Mouse (Mus musculus): ENCODE data around the gene Foxf1. TPM values are rescaled to one million over a fixed set of nuclear protein-coding genes. Genes with fewer than 3 reads are reported as not detected.

The Foxf1 gene
- polyA plus RNA-seq, 1 experiment from 2014 or later = 2.7 TPM

GRCm38 (mm10) chr8:121107668-121108656, 23.8 kb downstream of the Foxf1 start, which contains the start of gene Mthfsd:
Gene Mthfsd, minus strand, starts transcription at chr8:121108392.
- peak within 1 kb of the TSS; percentile 86 for H3K27ac ChIP-seq (ENCODE audit: low read depth)
- WGBS (ENCODE audit: insufficient replicate concordance) = 2% methylated on average over 75 of the region's 75 CpGs
- peak within 1 kb of the TSS; percentile 84 for H3K4me3 ChIP-seq (ENCODE audit: low read depth, low read length)
- peaks cover 10% of the 10 kb centered on the region; the same call in 1 of the 2 replicates for H3K36me3 ChIP-seq (replicated peaks; ENCODE audit: insufficient read depth, low read length)
- ATAC-seq (peak; percentile 94), DNase-seq (peak; percentile 98)
- peaks cover 10% of the 10 kb centered on the region; the same call in 1 of the 2 replicates for H3K4me1 ChIP-seq (ENCODE audit: insufficient read depth)
- no peaks in the 10 kb centered on the region for H3K9me3 ChIP-seq (ENCODE audit: low read length)
- H3K27me3 ChIP-seq (ENCODE audit: insufficient read depth, low read length) = no peaks in the 10 kb centered on the region
- H3K4me2 ChIP-seq (ENCODE audit: low read depth, low read length) = peak within 1 kb of the TSS; percentile 88
- H3K9ac ChIP-seq (replicated peaks) = peak within 1 kb of the TSS; percentile 82
- TF ChIP-seq EP300 (IDR thresholded peaks at IDR 0.05; ENCODE audit: low read depth) (no peak), CTCF (IDR thresholded peaks at IDR 0.05; ENCODE audit: low read depth) (no peak)

- WGBS (ENCODE audit: insufficient replicate concordance) = 16% methylated on average over 5 of the region's 5 CpGs
- no peak for ATAC-seq
- H3K36me3 ChIP-seq (replicated peaks; ENCODE audit: insufficient read depth, low read length) = peaks cover 6% of the 10 kb centered on the region; the same call in 1 of the 2 replicates
- no peak overlapping the region for H3K27ac ChIP-seq (ENCODE audit: low read depth)
- peak overlapping the region; percentile 54 for H3K9ac ChIP-seq (replicated peaks)
- DNase-seq = no peak
- peak overlapping the region; percentile 88 for H3K4me2 ChIP-seq (ENCODE audit: low read depth, low read length)
- H3K27me3 ChIP-seq (ENCODE audit: insufficient read depth, low read length) = peaks cover 3% of the 10 kb centered on the region
- no peaks in the 10 kb centered on the region for H3K9me3 ChIP-seq (ENCODE audit: low read length)
- no peak for TF ChIP-seq EP300 (IDR thresholded peaks at IDR 0.05; ENCODE audit: low read depth)
- no peak for TF ChIP-seq CTCF (IDR thresholded peaks at IDR 0.05; ENCODE audit: low read depth)
- peaks cover 12% of the 10 kb centered on the region; the same call in 1 of the 2 replicates for H3K4me1 ChIP-seq (ENCODE audit: insufficient read depth)
- peak overlapping the region; percentile 84 for H3K4me3 ChIP-seq (ENCODE audit: low read depth, low read length)
These were observed 24.5 kb downstream of the Foxf1 start for GRCm38 (mm10) chr8:121108657-121109056.

- ATAC-seq = no peak
- peaks cover 29% of the 10 kb centered on the region for H3K27me3 ChIP-seq (ENCODE audit: insufficient read depth, low read length)
These were observed 27.1 kb downstream of the Foxf1 start for GRCm38 (mm10) chr8:121111145-121111907.

GRCm38 (mm10) chr8:121113261-121113660, 29.1 kb downstream of the Foxf1 start:
- DNase-seq (peak; percentile 93), ATAC-seq (peak; percentile 71)
- H3K27ac ChIP-seq (ENCODE audit: low read depth) = no peak overlapping the region
- peaks cover 6% of the 10 kb centered on the region; the same call in 1 of the 2 replicates for H3K4me1 ChIP-seq (ENCODE audit: insufficient read depth)
- H3K9ac ChIP-seq (replicated peaks) = no peak overlapping the region
- no peaks in the 10 kb centered on the region for H3K36me3 ChIP-seq (replicated peaks; ENCODE audit: insufficient read depth, low read length)
- H3K9me3 ChIP-seq (ENCODE audit: low read length) = no peaks in the 10 kb centered on the region
- under 1% methylated on average over 21 of the region's 21 CpGs for WGBS (ENCODE audit: insufficient replicate concordance)
- TF ChIP-seq CTCF (IDR thresholded peaks at IDR 0.05; ENCODE audit: low read depth) (peak; percentile 98), EP300 (IDR thresholded peaks at IDR 0.05; ENCODE audit: low read depth) (no peak)
- H3K27me3 ChIP-seq (ENCODE audit: insufficient read depth, low read length) = peaks cover 48% of the 10 kb centered on the region
- no peak overlapping the region for H3K4me3 ChIP-seq (ENCODE audit: low read depth, low read length)
- no peak overlapping the region for H3K4me2 ChIP-seq (ENCODE audit: low read depth, low read length)

More at GRCm38 (mm10) chr8:121111145-121111907, 27.1 kb downstream of the Foxf1 start:
- Histone ChIP-seq H3K4me1 (ENCODE audit: insufficient read depth) (peaks cover 14% of the 10 kb centered on the region), H3K4me3 (ENCODE audit: low read depth, low read length) (no peak overlapping the region), H3K9ac (replicated peaks) (no peak overlapping the region), H3K4me2 (ENCODE audit: low read depth, low read length) (no peak overlapping the region), H3K27ac (ENCODE audit: low read depth) (no peak overlapping the region), H3K36me3 (replicated peaks; ENCODE audit: insufficient read depth, low read length) (no peaks in the 10 kb centered on the region), H3K9me3 (ENCODE audit: low read length) (no peaks in the 10 kb centered on the region)
- no peak for TF ChIP-seq EP300 (IDR thresholded peaks at IDR 0.05; ENCODE audit: low read depth)
- no peak for TF ChIP-seq CTCF (IDR thresholded peaks at IDR 0.05; ENCODE audit: low read depth)
- no peak for DNase-seq
- WGBS (ENCODE audit: insufficient replicate concordance) = 29% methylated on average over 7 of the region's 7 CpGs

- H3K4me2 ChIP-seq (ENCODE audit: low read depth, low read length) = no peak overlapping the region
- H3K4me1 ChIP-seq (ENCODE audit: insufficient read depth) = peaks cover 6% of the 10 kb centered on the region; the same call in 1 of the 2 replicates
- WGBS (ENCODE audit: insufficient replicate concordance) = 1% methylated on average over 25 of the region's 25 CpGs
- H3K27ac ChIP-seq (ENCODE audit: low read depth) = no peak overlapping the region
- H3K27me3 ChIP-seq (ENCODE audit: insufficient read depth, low read length) = peaks cover 67% of the 10 kb centered on the region
- ATAC-seq (no peak), DNase-seq (no peak)
- H3K36me3 ChIP-seq (replicated peaks; ENCODE audit: insufficient read depth, low read length) = no peaks in the 10 kb centered on the region
- H3K9me3 ChIP-seq (ENCODE audit: low read length) = no peaks in the 10 kb centered on the region
- no peak overlapping the region for H3K9ac ChIP-seq (replicated peaks)
- H3K4me3 ChIP-seq (ENCODE audit: low read depth, low read length) = no peak overlapping the region
- TF ChIP-seq EP300 (IDR thresholded peaks at IDR 0.05; ENCODE audit: low read depth) (no peak), CTCF (IDR thresholded peaks at IDR 0.05; ENCODE audit: low read depth) (no peak)
These were observed 30.9 kb downstream of the Foxf1 start for GRCm38 (mm10) chr8:121115136-121115535.

All from liver, postnatal 0 days (tissue).